Mouse (Mus musculus): Measurements from ENCODE around the gene Klk7.

- no peak for TF ChIP-seq POLR2A (IDR thresholded peaks at IDR 0.05; ENCODE audit: borderline replicate concordance, insufficient read depth, low read length)
- TF ChIP-seq CTCF (IDR thresholded peaks at IDR 0.05; ENCODE audit: borderline replicate concordance, insufficient read depth, low read depth, low read length): no peak
Measured at GRCm38 (mm10) chr7:43777423-43777822, 33.7 kb upstream of the Klk7 start.
